Mouse (Mus musculus) hindbrain, embryonic 16.5 days (tissue): ENCODE data around the gene Trim26. TPM values are rescaled to one million over a fixed set of nuclear protein-coding genes. Genes with fewer than 3 reads are reported as not detected.

Experiments
- ATAC-seq: fragments of 200-750 bp; cut with Nextera tagmentation; 2 replicates; pipeline ENCODE4 v1.8.0; 2017; ENCODE audit warnings: moderate TSS enrichment, moderate library complexity
- H3K27ac ChIP-seq: fragments of 300-500 bp; sonication (generic); 2 replicates; pipeline ENCODE4 v1.5.1; 2014; ENCODE audit warnings: low read depth, mild to moderate bottlenecking, control low read depth, low read length, moderate library complexity
- H3K27me3 ChIP-seq: fragments of 300-500 bp; sonication (generic); replicated peaks from 2 replicates; pipeline ENCODE4 v1.6.1; 2014; ENCODE audit warnings: low read length; ENCODE audit not compliant: control insufficient read depth, insufficient read depth
- H3K36me3 ChIP-seq: fragments of 300-500 bp; sonication (generic); 2 replicates; pipeline ENCODE4 v1.6.1; 2014; ENCODE audit warnings: mild to moderate bottlenecking, low read length, moderate library complexity, mixed read lengths; ENCODE audit not compliant: control insufficient read depth, insufficient read depth
- H3K4me1 ChIP-seq: fragments of 300-500 bp; sonication (generic); 2 replicates; pipeline ENCODE4 v1.6.1; 2014; ENCODE audit warnings: low read depth, low read length; ENCODE audit not compliant: control insufficient read depth, insufficient read depth
- H3K4me2 ChIP-seq: fragments of 300-500 bp; sonication (generic); 2 replicates; pipeline ENCODE4 v1.6.1; 2014; ENCODE audit warnings: mild to moderate bottlenecking, low read length, control low read depth, moderate library complexity
- H3K4me3 ChIP-seq: fragments of 300-500 bp; sonication (generic); 2 replicates; pipeline ENCODE4 v1.5.1; 2014; ENCODE audit warnings: mild to moderate bottlenecking, low read length, control low read depth, moderate library complexity
- H3K9ac ChIP-seq: fragments of 300-500 bp; sonication (generic); 2 replicates; pipeline ENCODE4 v1.6.1; 2014; ENCODE audit warnings: low read depth, mild to moderate bottlenecking, control low read depth, low read length, moderate library complexity
- H3K9me3 ChIP-seq: fragments of 300-500 bp; sonication (generic); 2 replicates; pipeline ENCODE4 v1.6.1; 2014; ENCODE audit warnings: mild to moderate bottlenecking, low read length, moderate library complexity; ENCODE audit not compliant: control insufficient read depth
- WGBS: fragments of 180-500 bp; shearing (Covaris S2); extraction: QIAGEN DNeasy Blood & Tissue Kit; methylation state at CpG from one replicate; pipeline ENCODE4 v1.1.7; 2014; 5-methylcytosine and 5-hydroxymethylcytosine counted together
- polyA plus RNA-seq: library from polyadenylated mRNA; unstranded; fragments of >200 nt; fragmentation: Nextera tagmentation; extraction: Ambion mirVana; gene quantifications from 2 replicates; pipeline ENCODE4 v1.2.1, GENCODE M21; 2015

Gene Trim26
- polyA plus RNA-seq, 1 experiment from 2014 or later = 49.5 TPM

GRCm38 (mm10) chr17:36866719-36867527 lies 30.0 kb downstream of the Trim26 start, which contains the start of gene Trim15:
TSS of gene Trim15 (minus strand) at chr17:36867210.
- H3K9ac ChIP-seq = peak within 1 kb of the TSS; percentile 36
- peaks cover 2% of the 10 kb centered on the region; the same call in 1 of the 2 replicates for H3K27me3 ChIP-seq
- peak within 1 kb of the TSS; percentile 29 for H3K4me3 ChIP-seq
- no peak within 1 kb of the TSS for H3K27ac ChIP-seq
- no peaks in the 10 kb centered on the region for H3K9me3 ChIP-seq
- 15% methylated on average over 29 of the region's 29 CpGs for WGBS
- peaks cover 3% of the 10 kb centered on the region; the same call in 1 of the 2 replicates for H3K4me1 ChIP-seq
- peak; percentile 45; the same call in 1 of the 2 replicates for ATAC-seq
- H3K36me3 ChIP-seq = no peaks in the 10 kb centered on the region
- H3K4me2 ChIP-seq = peak within 1 kb of the TSS; percentile 51

- H3K27ac ChIP-seq = no peak overlapping the region
- H3K27me3 ChIP-seq = peaks cover 2% of the 10 kb centered on the region; the same call in 1 of the 2 replicates
- no peak overlapping the region for H3K4me3 ChIP-seq
- no peaks in the 10 kb centered on the region for H3K36me3 ChIP-seq
- H3K9me3 ChIP-seq = no peaks in the 10 kb centered on the region
- 88% methylated on average over 2 of the region's 2 CpGs for WGBS
- H3K9ac ChIP-seq = no peak overlapping the region
- peaks cover 3% of the 10 kb centered on the region; the same call in 1 of the 2 replicates for H3K4me1 ChIP-seq
- ATAC-seq = no peak
- H3K4me2 ChIP-seq = no peak overlapping the region
Observed at GRCm38 (mm10) chr17:36868836-36869235, 31.9 kb downstream of the Trim26 start.

- H3K27ac ChIP-seq = no peak within 1 kb of the TSS
- no peak for ATAC-seq
Observed at GRCm38 (mm10) chr17:36869284-36869954, 32.5 kb downstream of the Trim26 start, which contains the start of gene Trim10. TSS of gene Trim10 (plus strand) at chr17:36869574.

GRCm38 (mm10) chr17:36869955-36870810 lies 33.2 kb downstream of the Trim26 start:
- H3K36me3 ChIP-seq = no peaks in the 10 kb centered on the region
- H3K9ac ChIP-seq = no peak overlapping the region
- no peak overlapping the region for H3K4me2 ChIP-seq
- 0 out of 2 replicates have a peak, but pooled peaks cover 2% of the 10 kb centered on the region for H3K27me3 ChIP-seq
- no peak overlapping the region for H3K27ac ChIP-seq
- 73% methylated on average over 25 of the region's 25 CpGs for WGBS
- peaks cover 3% of the 10 kb centered on the region; the same call in 1 of the 2 replicates for H3K4me1 ChIP-seq
- H3K4me3 ChIP-seq = no peak overlapping the region
- no peaks in the 10 kb centered on the region for H3K9me3 ChIP-seq
- no peak for ATAC-seq

More at GRCm38 (mm10) chr17:36869284-36869954, 32.5 kb downstream of the Trim26 start, which contains the start of gene Trim10:
- Histone ChIP-seq H3K4me2 (no peak within 1 kb of the TSS), H3K4me1 (peaks cover 3% of the 10 kb centered on the region; the same call in 1 of the 2 replicates), H3K4me3 (no peak within 1 kb of the TSS), H3K36me3 (no peaks in the 10 kb centered on the region), H3K9me3 (no peaks in the 10 kb centered on the region), H3K27me3 (peaks cover 2% of the 10 kb centered on the region; the same call in 1 of the 2 replicates), H3K9ac (no peak within 1 kb of the TSS)
- 83% methylated on average over 4 of the region's 4 CpGs for WGBS

- 75% methylated on average over 4 of the region's 4 CpGs for WGBS
- H3K4me3 ChIP-seq = no peak overlapping the region
- no peaks in the 10 kb centered on the region for H3K27me3 ChIP-seq
- no peak for ATAC-seq
- no peak overlapping the region for H3K9ac ChIP-seq
- H3K4me1 ChIP-seq = no peaks in the 10 kb centered on the region
- H3K36me3 ChIP-seq = no peaks in the 10 kb centered on the region
- no peak overlapping the region for H3K4me2 ChIP-seq
- H3K9me3 ChIP-seq = no peaks in the 10 kb centered on the region
- no peak overlapping the region for H3K27ac ChIP-seq
Observed at GRCm38 (mm10) chr17:36874636-36875035, 37.7 kb downstream of the Trim26 start.

GRCm38 (mm10) chr17:36883350-36883749 lies 46.4 kb downstream of the Trim26 start:
- Histone ChIP-seq H3K4me2 (no peak overlapping the region), H3K36me3 (no peaks in the 10 kb centered on the region), H3K27ac (no peak overlapping the region), H3K27me3 (no peaks in the 10 kb centered on the region), H3K4me1 (no peaks in the 10 kb centered on the region), H3K4me3 (no peak overlapping the region), H3K9me3 (no peaks in the 10 kb centered on the region), H3K9ac (no peak overlapping the region)
- no peak for ATAC-seq
- WGBS = 76% methylated on average over 2 of the region's 2 CpGs

- H3K9ac ChIP-seq = no peak overlapping the region
- H3K27me3 ChIP-seq = no peaks in the 10 kb centered on the region
- H3K36me3 ChIP-seq = no peaks in the 10 kb centered on the region
- H3K4me3 ChIP-seq = no peak overlapping the region
- no peak overlapping the region for H3K4me2 ChIP-seq
- WGBS = 94% methylated on average over 12 of the region's 12 CpGs
- no peaks in the 10 kb centered on the region for H3K9me3 ChIP-seq
- no peaks in the 10 kb centered on the region for H3K4me1 ChIP-seq
- H3K27ac ChIP-seq = no peak overlapping the region
- no peak for ATAC-seq
Observed at GRCm38 (mm10) chr17:36885132-36885790, 48.3 kb downstream of the Trim26 start.

- no peak within 1 kb of the TSS for H3K4me3 ChIP-seq
- no peaks in the 10 kb centered on the region for H3K4me1 ChIP-seq
- H3K27ac ChIP-seq = no peak within 1 kb of the TSS
- no peak within 1 kb of the TSS for H3K4me2 ChIP-seq
- no peak for ATAC-seq
- H3K9ac ChIP-seq = no peak within 1 kb of the TSS
- WGBS = 92% methylated on average over 5 of the region's 5 CpGs
- no peaks in the 10 kb centered on the region for H3K36me3 ChIP-seq
- no peaks in the 10 kb centered on the region for H3K27me3 ChIP-seq
- no peaks in the 10 kb centered on the region for H3K9me3 ChIP-seq
Observed at GRCm38 (mm10) chr17:36890073-36890903, 53.4 kb downstream of the Trim26 start, which contains the start of gene Trim40. TSS of gene Trim40 (minus strand) at chr17:36890123.
